Mouse (Mus musculus) bone marrow, adult 2 months (tissue): ENCODE results near the gene Tpp1. TPM values are rescaled to one million over a fixed set of nuclear protein-coding genes. Genes with fewer than 3 reads are reported as not detected.

Experiments used
- H3K27ac ChIP-seq: fragments of 200-500 bp; 2 replicates; pipeline ENCODE4 v1.5.1; 2012; ENCODE audit warnings: low read depth, mild to moderate bottlenecking, control low read depth, inconsistent platforms, low read length; ENCODE audit not compliant: control insufficient read depth, poor library complexity, insufficient read depth
- H3K4me1 ChIP-seq: fragments of 200-500 bp; 2 replicates; pipeline ENCODE4 v1.6.1; 2011; ENCODE audit warnings: low read length; ENCODE audit not compliant: control insufficient read depth, insufficient read depth
- H3K4me3 ChIP-seq: fragments of 200-500 bp; replicated peaks from 2 replicates; pipeline ENCODE3; 2011; ENCODE audit warnings: mild to moderate bottlenecking, low read depth, low read length, control low read depth; ENCODE audit not compliant: control insufficient read depth
- CTCF ChIP-seq: fragments of 200-500 bp; IDR thresholded peaks from 2 replicates; pipeline ENCODE4 v1.5.1; 2011; ENCODE audit warnings: low read length, control low read depth; ENCODE audit not compliant: control insufficient read depth, insufficient read depth
- POLR2A ChIP-seq: fragments of 200-500 bp; IDR thresholded peaks from 2 replicates; pipeline ENCODE4 v1.6.1; 2011; ENCODE audit warnings: low read depth, mild to moderate bottlenecking, control low read depth, low read length, borderline replicate concordance; ENCODE audit not compliant: control insufficient read depth
- WGBS: fragments of 180-500 bp; shearing (Covaris S2); methylation state at CpG from one replicate; pipeline ENCODE4 v1.1.7; 2018; 5-methylcytosine and 5-hydroxymethylcytosine counted together
- polyA plus RNA-seq: library from polyadenylated mRNA; stranded (reverse); fragments of >200 nt; gene quantifications from 2 replicates; pipeline ENCODE4 v1.2.4, GENCODE M21; 2011; ENCODE audit warnings: low replicate concordance; ENCODE audit not compliant: missing spikeins, insufficient read depth, insufficient read length

The Tpp1 gene
- polyA plus RNA-seq, 1 experiment = 20.0 TPM

DNA sequence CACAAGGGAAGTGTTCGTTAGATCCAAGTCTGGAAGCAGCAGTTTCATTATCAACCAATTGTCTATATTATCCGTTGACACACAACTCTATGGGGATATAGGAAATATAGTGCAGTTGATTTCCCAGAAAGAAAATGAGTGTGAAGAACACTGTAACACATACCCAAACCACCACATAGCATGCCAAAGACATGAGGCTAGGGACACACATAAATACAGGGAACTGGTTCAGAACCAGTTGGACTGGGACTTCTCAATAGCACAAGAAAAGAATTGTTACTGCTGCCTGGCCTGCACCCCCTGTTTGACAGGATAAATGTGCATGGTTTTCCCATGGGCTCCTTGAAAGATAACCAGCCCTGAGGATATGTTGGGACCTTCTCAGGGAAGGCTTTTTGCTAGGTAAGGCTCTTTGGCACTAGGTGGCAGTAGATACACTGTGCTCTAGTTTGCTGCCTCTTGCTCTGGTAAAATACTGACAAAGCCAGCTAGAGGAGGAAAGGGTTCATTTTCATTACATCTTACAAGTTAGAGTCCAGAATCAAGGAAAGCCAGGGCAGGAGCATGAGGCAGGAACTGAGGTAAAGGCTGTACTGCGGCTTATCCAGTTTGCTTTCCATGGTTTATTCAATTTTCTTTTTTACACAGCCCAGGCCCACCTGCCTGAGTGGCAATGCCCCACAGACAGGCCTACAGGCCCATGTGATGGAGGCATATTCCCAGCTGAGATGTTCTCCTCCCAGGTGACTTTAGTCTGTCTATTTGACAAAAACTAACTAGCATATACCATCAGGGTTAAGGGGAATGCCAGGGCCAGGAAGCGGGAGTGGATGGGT lies 25.7 kb downstream of the Tpp1 start:
- Histone ChIP-seq H3K27ac (no peak overlapping the region), H3K4me3 (no peak overlapping the region), H3K4me1 (no peaks in the 10 kb centered on the region)
- WGBS = 77% methylated on average over 4 of the region's 4 CpGs
- peak; percentile 41; the same call in 1 of the 2 replicates for TF ChIP-seq CTCF
- TF ChIP-seq POLR2A = no peak

DNA sequence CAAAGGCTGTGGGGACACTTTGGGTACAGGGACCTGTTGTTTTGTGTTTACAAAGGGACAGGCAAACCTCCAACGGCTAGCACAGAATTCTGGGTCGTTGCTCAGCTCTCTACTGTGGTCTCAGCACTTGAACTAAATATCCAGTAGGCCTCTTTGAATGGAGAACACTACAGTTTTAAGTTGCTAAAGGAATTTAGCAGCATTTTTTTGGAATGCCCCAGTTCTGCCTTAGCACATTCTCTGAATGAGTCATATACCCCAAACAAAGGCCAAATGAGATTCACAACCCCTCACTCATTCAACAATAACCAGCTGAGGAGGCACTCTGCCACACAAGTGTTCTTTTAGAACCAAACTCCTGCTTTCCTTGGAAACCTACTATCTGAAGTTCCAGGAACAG lies 30.1 kb downstream of the Tpp1 start:
- Histone ChIP-seq H3K4me1 (no peaks in the 10 kb centered on the region), H3K27ac (no peak overlapping the region), H3K4me3 (no peak overlapping the region)
- TF ChIP-seq CTCF (no peak), POLR2A (no peak)
- 66% methylated on average over 2 of the region's 2 CpGs for WGBS

DNA sequence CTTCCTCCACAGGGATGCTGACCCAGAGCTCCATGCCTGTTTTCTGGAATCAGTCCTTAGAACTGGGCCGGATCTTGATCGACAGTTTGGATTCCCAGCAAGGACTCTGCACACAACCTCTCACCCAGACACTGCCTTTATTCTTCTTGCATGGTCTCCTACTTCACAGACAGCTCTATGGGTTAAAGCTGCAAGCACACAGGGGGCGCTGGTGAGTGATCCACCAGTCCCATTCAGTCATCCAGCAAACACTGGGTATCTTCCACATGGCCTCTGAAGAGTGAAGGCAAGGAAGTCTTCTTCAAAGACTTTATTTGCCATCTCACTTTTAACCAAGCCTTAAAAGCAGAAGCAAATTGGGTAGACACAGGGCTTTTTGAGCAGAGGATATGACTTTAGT lies 36.7 kb downstream of the Tpp1 start:
- Histone ChIP-seq H3K27ac (no peak overlapping the region), H3K4me3 (no peak overlapping the region), H3K4me1 (no peaks in the 10 kb centered on the region)
- WGBS = 61% methylated on average over 3 of the region's 3 CpGs
- TF ChIP-seq CTCF = 0 out of 2 replicates have a peak, but pooled peaks have one; percentile 17
- TF ChIP-seq POLR2A = no peak

DNA sequence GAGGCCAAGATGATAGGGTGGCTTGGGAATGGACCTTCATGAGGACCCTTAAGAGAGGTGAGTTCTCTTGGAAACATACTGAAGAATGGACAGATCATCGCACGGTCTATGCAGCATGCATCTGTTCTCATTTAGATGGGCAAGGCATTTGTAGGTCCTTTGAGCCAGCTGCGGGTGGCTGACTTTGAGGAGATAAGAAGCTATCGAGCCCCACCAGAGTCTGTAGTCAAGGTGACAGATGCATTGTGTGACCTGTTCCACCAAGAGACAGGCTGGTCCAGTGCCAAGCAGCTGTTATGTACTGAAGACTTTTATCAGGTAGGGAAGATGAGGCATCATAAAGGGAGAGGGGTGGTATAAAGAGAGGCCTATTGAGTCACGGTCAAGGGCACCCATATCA lies 43.3 kb downstream of the Tpp1 start:
- Histone ChIP-seq H3K4me3 (no peak overlapping the region), H3K4me1 (no peaks in the 10 kb centered on the region; the same call in 1 of the 2 replicates), H3K27ac (no peak overlapping the region)
- WGBS = 60% methylated on average over 5 of the region's 5 CpGs
- no peak for TF ChIP-seq CTCF
- TF ChIP-seq POLR2A = no peak

DNA sequence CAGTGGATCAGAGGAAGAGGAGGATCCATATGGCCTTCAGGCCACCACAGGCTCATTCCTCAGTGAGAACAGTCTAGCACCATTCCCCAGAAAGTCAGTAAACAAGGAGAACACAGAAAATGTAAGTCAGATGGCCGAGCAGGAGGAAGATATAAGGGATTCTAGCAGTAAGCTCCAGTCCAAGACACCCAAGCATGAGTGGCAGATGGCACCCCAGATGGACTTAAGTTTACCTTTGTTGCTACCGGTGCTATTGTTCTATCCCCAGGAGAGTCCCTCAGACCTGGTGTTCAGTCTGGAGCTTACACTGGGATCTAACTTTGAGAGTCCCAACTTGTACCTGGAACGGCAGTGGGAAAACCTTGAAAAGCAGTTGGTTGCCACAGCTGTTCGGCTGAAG lies 48.2 kb downstream of the Tpp1 start:
- 80% methylated on average over 4 of the region's 4 CpGs for WGBS
- TF ChIP-seq POLR2A (no peak), CTCF (no peak)
- H3K4me3 ChIP-seq = no peak overlapping the region
- no peak overlapping the region for H3K27ac ChIP-seq
- H3K4me1 ChIP-seq = no peaks in the 10 kb centered on the region; the same call in 1 of the 2 replicates

DNA sequence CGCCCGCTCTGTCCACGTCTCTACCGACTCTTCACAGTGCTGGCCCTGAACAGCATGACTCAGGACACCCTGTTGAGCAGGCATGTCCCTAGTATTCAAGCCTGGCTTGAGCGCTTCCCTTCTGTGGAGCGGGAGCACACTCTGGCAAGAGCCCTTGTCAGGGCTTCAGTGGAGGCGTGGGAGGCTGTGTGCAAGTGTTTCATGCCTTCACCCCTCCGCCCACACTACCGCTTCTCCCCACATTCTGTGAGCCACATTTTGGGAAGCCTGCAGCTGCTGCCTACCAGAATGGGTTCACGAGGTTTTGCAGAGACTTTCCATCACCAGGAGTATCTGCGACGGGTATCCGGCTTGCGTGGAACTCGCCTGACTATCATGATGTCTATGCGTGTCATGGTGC lies 48.9 kb downstream of the Tpp1 start:
- TF ChIP-seq CTCF = no peak
- no peak for TF ChIP-seq POLR2A
- Histone ChIP-seq H3K4me1 (no peaks in the 10 kb centered on the region), H3K4me3 (no peak overlapping the region), H3K27ac (no peak overlapping the region)
- 85% methylated on average over 16 of the region's 16 CpGs for WGBS

Other genes with a start within 250 kb of the Tpp1 start
- gene Smpd1, start 197.9 kb downstream of the Tpp1 start, polyA plus RNA-seq = 4.3 and 9.2 TPM in 2 replicates
- gene Apbb1, start 170.6 kb downstream of the Tpp1 start, polyA plus RNA-seq = 0.80 and 1.1 TPM in 2 replicates
- gene Hpx, start 152.1 kb downstream of the Tpp1 start, polyA plus RNA-seq = 5.9 and 19.9 TPM in 2 replicates
- 7.6 and 15.9 TPM in 2 replicates for gene Trim3, start 118.7 kb downstream of the Tpp1 start, polyA plus RNA-seq
- 76.3 and 146 TPM in 2 replicates for gene Timm10b, start 112.2 kb downstream of the Tpp1 start, polyA plus RNA-seq
- 10.2 and 13.3 TPM in 2 replicates for gene Arfip2, start 111.8 kb downstream of the Tpp1 start, polyA plus RNA-seq
- 1.4 and 6.0 TPM in 2 replicates for gene Gm45799, start 111.7 kb downstream of the Tpp1 start, polyA plus RNA-seq
- gene Dnhd1, start 101.4 kb downstream of the Tpp1 start, polyA plus RNA-seq = 0.40 and 4.5 TPM in 2 replicates
- 79.3 and 114 TPM in 2 replicates for gene Ilk, start 15.6 kb downstream of the Tpp1 start, polyA plus RNA-seq
- 19.1 and 26.7 TPM in 2 replicates for gene Rrp8, start 14.8 kb downstream of the Tpp1 start, polyA plus RNA-seq
- gene Taf10, start 7.9 kb downstream of the Tpp1 start, polyA plus RNA-seq = 152 and 185 TPM in 2 replicates
- 0.17 and 0.49 TPM in 2 replicates for gene Dchs1, start 35.4 kb upstream of the Tpp1 start, polyA plus RNA-seq
- 37.5 and 42.2 TPM in 2 replicates for gene Mrpl17, start 58.9 kb upstream of the Tpp1 start, polyA plus RNA-seq
- gene Gm4070, start 201.7 kb upstream of the Tpp1 start, polyA plus RNA-seq = 15.7 and 27.1 TPM in 2 replicates